Mouse (Mus musculus) embryo, embryonic 9.5 days (tissue): ENCODE results near the gene Dmbt1.
"Not testable (repeated sequence)": the region's sequence is repeated elsewhere in the genome, so short reads cannot be mapped to it uniquely, and the experiment has no call there.

ENCODE experiments used
- DNase-seq: peaks from one replicate; pipeline ENCODE4 v3.0.0-alpha.2; 2017; ENCODE audit errors: extremely low spot score

The Dmbt1 gene

DNA sequence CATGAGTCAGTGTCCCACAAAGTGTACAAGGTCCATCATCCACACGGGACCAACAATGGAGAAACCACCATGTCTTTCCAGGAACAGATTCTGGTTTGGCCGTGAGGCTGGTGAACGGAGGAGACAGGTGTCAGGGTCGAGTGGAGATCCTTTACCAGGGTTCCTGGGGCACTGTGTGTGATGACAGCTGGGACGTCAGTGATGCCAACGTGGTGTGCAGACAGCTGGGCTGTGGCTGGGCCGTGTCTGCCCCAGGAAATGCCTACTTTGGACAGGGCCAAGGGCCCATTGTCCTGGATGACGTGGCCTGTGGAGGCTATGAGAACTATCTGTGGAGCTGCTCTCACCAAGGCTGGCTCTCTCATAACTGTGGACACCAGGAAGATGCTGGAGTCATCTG, 18.0 kb downstream of the Dmbt1 start:
- DNase-seq, result not testable (repeated sequence)

DNA sequence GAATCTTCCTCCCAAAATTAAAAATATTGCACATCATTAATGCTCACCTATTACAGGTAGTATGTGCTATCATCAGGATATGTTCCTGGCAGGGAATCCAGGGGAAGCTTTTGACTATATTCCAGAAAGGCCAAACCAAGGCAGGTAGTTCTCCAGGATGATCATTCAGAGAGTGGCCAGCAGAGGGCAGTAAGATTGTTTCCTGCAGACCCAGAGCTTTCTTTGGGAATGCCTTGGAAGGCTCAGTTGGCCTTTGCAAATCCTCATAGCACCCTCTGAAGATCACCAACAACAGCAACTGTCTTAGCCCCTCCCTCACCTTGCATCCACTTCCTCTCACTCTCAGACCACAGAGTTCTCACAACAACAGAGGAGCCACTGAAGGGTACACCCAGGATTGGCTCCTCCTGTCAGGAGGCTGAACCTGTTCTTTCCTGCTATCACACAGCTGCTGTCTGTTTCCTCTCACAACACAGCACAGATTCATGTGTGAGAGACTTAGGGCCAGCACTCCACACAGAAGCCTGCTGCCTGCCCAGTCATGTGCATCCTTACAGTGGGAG, 23.0 kb downstream of the Dmbt1 start:
- peak; percentile 20 for DNase-seq

DNA sequence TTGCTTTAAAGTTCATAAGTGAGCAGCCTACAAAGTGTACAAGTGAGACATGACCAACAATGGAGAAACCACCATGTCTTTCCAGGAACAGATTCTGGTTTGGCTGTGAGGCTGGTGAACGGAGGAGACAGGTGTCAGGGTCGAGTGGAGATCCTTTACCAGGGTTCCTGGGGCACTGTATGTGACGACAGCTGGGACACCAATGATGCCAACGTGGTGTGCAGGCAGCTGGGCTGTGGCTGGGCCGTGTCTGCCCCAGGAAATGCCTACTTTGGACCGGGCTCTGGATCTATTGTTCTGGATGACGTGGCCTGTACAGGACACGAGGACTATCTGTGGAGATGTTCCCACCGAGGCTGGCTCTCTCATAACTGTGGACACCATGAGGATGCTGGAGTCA, 26.1 kb downstream of the Dmbt1 start:
- not testable (repeated sequence) for DNase-seq

DNA sequence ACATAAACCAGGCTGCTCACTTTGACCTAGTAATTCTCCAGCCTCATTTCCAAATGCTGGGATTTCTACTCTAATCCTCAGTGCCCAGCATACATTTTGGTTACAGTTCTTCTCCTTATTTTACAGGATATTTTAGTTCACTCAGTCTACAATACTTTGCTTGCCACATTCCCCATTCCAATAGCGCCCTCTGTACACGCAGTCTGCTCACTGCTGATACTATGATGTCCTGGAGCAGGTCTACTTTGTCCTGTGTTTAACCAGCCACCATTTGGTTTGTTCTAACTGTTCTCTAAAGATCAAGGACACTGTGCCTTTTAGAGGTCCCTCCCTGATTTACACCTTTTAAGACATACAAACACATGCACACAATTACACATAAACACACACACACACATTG, 28.0 kb downstream of the Dmbt1 start:
- not testable (repeated sequence) for DNase-seq

DNA sequence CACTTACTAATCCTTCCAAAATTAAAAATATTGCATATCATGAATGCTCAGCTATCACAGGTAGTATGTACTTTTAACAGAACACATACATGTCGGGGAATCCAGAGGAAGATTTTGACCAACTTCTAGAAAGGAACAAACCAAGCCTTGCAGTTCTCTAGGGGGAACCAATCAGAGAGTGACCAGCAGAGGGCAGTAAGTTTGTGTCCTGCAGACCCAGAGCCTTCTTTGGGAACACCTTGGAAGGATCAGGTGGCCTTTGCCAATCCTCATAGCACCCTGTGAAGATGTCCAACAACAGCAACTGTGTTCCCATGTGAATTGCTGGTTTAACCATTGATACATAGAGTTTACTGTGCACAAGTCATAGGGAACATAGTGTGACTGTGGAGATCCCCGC, 30.7 kb downstream of the Dmbt1 start:
- DNase-seq, result no peak

DNA sequence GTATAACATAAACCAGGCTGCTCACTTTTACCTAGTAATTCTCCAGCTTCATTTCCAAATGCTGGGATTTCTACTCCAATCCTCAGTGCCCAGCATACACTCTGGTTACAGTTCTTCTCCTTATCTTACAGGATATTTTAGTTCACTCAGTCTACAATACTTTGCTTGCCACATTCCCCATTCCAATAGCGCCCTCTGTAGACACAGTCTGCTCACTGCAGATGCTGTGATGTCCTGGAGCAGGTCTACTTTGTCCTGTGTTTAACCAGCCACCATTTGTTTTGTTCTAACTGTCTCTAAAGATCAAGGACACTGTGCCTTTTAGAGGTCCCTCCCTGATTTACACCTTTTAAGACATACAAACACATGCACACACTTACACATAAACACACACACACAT, 36.3 kb downstream of the Dmbt1 start:
- DNase-seq, result not testable (repeated sequence)

DNA sequence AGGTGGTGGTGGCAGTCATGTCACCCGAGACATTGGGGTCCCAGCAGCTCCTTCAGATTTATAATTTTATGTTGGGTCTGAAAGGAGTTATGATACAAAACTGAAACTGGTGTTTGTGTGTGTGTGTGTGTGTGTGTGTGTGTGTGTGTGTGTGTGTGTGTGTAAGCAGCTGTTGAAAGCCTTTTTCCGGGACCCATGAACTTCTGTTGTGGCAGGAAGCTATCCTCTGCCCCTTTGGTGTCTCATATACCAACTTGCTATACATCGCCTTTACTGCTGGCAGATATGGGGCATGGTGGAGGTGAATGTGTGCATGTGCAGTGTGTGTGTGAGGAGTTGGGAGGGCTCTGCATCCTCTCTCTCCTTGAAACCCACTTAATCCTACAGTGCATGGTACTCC, 41.6 kb downstream of the Dmbt1 start:
- not testable (repeated sequence) for DNase-seq

DNA sequence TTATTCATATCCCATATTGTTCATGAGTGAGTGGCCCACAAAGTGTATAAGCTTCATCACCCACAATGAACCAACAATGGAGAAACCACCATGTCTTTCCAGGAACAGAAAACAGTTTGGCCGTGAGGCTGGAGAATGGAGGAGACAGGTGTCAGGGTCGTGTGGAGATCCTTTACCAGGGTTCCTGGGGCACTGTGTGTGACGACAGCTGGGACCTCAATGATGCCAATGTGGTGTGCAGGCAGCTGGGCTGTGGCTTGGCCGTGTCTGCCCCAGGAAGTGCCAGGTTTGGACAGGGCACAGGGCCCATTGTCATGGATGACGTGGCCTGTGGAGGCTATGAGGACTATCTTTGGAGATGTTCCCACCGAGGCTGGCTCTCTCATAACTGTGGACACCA, 42.2 kb downstream of the Dmbt1 start:
- not testable (repeated sequence) for DNase-seq

DNA sequence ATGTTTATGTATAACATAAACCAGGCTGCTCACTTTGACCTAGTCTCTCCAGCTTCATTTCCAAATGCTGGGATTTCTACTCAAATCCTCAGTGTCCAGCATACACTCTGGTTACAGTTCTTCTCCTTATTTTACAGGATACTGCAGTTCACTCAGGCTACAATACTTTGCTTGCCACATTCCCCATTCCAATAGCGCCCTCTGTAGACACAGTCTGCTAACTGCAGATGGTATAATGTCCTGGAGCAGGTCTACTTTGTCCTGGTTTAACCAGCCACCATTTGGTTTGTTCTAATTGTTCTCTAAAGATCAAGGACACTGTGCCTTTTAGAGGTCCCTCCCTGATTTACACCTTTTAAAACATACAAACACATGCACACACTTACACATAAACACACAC, 44.1 kb downstream of the Dmbt1 start:
- DNase-seq, result peak; percentile 16

DNA sequence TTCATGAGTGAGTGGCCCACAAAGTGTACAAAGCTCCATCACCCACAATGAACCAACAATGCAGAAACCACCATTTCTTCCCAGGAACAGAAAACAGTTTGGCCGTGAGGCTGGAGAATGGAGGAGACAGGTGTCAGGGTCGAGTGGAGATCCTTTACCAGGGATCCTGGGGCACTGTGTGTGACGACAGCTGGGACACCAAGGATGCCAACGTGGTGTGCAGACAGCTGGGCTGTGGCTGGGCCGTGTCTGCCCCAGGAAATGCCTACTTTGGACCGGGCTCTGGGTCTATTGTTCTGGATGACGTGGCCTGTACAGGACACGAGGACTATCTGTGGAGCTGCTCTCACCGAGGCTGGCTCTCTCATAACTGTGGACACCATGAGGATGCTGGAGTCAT, 50.5 kb downstream of the Dmbt1 start:
- DNase-seq, result not testable (repeated sequence)

DNA sequence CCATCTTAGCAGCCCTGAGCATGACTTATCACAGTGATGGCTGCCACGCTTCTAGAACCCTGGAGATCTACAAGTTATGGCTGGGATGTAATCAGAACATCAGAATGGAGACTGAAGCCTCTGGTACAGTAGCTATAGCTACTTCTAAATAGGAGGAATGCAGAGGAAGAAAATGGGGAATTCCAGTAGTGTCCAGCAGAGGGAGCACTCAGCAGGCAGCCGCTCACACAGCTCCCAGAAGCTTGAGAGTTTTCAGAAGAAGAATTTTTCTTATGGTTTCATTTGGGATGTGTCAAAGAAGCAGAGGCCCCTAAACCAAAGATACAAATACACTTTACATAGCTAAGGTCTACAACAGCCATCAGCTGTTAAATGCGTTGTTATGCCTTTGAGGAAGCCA, 80.6 kb downstream of the Dmbt1 start:
- DNase-seq, result peak; percentile 44

DNA sequence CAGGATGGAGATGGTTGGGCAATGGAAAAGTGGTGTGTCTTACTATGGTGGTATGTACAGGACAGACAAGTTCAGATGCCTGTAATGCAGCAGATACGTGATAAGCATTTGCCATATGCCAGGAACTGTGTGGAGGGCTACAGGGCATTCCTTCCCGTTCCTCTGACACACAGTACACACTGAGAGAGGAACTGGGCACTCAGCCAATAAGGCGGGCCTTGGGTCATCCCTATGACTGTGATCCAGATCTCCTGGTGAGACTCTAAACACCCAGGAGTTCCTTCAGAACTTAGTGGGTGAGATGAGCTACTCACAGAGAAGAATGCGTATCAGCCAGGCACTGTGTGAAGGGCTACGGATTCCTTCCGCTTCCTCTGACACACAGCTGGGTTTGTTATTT, 81.8 kb downstream of the Dmbt1 start:
- no peak for DNase-seq

DNA sequence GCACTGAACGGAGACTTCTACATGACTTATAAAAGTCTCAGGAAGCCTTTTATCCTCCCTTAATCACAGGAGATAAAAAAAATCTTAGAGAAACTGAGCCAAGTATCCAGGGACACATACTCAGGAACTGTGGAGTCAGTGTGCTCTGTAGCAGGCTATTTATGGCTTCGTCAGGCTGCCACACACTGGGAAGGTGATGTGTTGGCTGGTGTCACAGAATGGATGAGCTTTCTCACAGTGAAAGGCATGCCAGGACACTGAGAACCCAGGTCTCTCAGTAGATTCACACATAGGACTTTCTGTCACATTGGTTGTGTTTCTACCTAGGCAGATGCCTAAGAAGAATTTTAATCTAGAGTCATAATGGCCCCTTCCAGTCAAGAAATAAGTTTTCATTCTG, 82.6 kb downstream of the Dmbt1 start:
- DNase-seq, result no peak

DNA sequence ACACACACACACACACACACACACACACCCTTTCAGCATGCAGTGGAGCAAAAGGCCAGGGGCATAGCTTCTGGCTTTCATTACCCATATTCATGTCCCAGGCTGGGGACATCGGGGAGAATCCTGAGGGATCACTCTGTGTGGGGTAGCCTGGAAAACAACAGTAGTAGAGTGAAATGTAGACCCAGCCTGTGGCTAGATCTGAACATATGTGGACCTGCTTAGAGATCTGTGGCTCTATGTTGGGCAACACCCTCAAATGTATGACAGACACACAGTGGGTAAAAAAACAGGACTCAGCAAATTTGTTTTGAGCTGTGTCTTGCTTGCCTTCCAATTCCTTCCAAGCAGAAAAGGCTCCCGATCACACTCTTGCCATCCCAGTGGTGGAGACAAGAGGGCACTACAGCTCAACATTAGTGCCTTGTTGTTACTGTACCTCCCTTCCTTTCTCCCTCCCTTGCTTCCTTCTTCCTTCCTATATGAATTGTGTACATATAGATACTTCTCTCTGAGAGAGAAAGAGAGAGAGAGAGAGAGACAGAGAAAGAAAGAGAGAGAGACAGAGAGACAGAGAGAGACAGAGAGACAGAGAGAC, 90.5 kb downstream of the Dmbt1 start:
- no peak for DNase-seq

DNA sequence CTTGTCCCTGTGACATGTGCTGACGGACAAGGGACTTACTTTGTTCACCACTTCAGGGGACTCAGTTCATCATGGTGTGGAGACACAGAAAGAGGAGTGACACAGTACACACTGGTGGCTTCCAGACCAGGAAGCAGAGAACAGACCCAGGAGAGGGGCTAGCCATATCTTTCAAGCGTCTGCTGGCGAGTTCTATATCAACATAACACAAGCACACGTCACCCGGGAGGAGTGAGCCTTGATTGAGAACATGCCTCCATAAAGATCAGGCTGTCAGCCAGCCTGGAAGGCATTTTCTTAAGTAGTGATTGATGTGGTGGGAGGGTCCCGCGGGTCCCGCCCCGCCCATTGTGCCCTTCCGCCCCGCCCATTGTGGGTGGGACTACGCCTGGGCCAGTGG, 98.2 kb downstream of the Dmbt1 start:
- peak; percentile 27 for DNase-seq

DNA sequence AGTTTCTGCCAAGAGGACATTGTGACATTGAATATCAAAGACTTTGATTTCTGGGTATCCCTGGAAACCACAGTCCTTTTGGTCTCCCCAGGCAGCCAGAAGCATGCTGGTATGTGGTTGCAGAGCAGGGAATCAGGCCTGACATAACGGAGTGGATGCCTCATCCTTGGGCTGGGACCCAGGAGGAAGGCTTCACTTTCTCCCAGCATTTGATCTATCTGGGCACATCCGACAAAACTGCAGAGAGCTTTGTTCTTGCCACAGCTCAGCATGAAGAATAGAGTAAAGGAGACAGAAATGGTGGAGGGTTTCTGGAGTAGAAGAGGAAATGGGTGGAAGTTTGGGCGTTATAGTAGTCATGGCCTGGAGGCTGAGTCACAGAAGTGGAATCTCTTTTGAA, 101.3 kb downstream of the Dmbt1 start:
- no peak for DNase-seq

DNA sequence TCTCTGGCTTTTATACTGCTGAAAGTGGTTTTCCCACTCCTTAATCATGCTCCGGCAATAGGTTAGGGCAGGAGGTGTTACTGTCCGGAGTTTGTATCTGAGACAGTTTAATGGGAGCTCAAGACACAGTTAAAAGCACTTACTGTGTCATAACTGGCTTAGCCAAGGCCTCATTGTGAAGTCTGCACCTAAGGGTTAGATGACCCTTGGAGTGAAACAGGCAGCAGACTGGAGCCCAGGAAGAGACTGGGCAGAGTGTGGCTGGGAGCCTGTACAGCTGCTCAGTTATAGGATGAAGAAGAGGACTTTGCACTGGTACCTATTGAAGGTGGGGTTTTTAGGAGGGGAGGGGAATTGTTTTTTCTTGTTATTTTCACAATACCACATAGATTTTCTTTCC, 114.4 kb downstream of the Dmbt1 start, which contains the start of gene 4933402N03Rik:
Gene 4933402N03Rik (minus strand): TSS at position 101 of the 400 bp plus-strand sequence.
- no peak for DNase-seq

DNA sequence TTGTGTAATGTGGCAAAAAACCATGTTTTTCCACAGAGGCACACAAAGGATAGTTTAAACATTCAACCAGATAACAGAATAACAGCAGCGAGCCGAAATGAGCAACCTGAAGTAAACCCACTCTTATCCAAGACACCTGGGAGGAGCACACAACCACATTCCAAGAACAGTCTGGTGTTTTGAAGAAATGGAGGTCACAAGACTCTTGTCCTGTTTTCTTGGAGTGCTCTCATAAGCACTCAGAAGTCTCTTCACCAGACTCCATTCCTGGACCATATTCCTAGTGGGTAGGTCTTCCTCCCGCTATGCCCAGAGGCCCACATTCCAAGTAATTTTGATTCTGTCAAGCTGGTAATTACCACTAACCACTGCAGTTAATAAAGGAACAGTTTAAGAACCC, 118.3 kb downstream of the Dmbt1 start:
- no peak for DNase-seq

DNA sequence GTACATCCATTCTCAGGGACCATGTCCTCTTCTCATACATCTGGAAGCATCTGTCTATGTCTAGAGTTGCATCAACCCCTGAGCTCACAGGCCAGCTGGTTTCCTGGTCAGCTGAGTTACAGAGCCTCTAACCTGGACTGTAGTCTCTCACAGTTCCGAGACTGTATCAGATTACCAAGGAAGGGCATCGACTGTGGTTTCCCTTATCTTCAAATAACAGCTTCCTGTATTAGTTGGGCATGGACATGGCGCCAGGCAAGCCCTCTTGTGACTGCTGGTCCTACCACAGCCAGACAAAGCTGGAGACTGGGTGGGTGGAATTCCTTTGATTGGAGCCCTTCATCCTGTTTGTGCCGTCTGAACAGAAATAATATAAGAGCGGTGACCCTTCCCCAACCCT, 121.2 kb downstream of the Dmbt1 start:
- no peak for DNase-seq

DNA sequence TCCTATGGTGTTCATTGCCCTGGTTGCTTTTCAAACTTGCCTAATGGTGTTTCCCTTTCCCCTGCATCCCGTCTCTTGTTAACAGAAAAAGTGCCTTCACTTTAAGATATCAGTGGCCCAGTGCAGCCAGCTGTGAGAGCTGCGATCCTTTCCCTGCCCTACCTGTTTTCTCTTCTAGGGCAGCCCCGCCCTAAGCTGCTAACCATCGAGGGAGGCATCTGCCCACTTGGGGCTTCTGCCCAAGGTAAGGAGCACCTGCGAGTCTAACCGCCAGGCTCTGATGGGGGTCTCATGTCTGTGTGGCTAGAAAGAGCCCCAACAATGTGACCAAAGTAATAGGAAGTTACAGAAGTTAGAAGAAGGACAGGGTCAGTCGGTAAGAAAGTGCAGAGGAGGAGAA, 130.4 kb downstream of the Dmbt1 start:
- no peak for DNase-seq

DNA sequence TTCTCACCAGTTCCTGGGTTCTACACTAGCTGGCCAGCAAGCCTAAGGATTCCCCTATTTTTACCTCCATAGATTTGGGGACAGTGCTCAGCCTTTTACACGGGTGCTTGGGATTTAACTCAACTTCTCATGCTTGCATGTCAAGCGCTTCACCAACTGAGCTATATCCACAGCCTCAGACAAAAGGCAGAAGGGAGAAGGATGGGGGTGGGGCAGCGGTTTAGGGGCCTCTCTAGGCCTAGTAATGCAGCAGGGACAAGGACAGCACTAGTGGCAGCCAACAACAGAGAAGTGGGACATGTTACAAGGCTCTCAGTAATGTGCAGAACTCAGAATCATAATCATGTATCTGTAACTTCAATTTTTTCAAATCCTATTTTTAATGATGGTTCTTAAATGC, 135.9 kb downstream of the Dmbt1 start:
- no peak for DNase-seq

DNA sequence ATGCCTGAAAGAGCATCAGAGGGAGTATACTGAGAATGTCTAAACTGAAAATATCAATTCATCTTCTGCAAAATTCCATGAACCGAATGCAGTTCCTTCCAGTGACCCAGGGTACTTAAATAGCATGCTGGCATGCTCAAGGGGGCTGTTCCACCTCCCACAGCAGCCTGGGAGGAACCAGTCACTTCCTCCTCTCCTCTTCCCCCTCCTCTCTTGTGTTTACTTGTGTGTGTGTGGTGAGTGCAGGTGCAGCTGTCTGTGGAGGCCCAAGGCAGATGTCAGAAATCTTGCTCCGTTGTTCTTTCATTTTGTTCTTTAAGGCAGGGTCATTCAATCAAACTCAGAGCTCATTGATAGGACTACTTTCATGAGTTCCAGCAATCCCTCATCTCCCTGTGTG, 137.2 kb downstream of the Dmbt1 start:
- DNase-seq, result no peak
